Mouse (Mus musculus) midbrain, embryonic 14.5 days (tissue): Measurements from ENCODE around the gene Arl9. TPM values are rescaled to one million over a fixed set of nuclear protein-coding genes. Genes with fewer than 3 reads are reported as not detected.
"Not testable (repeated sequence)": the region's sequence is repeated elsewhere in the genome, so short reads cannot be mapped to it uniquely, and the experiment has no call there.

Experiments used
- ATAC-seq: fragments of 200-750 bp; cut with Nextera tagmentation; 2 replicates; pipeline ENCODE4 v1.8.0; 2017; ENCODE audit warnings: moderate number of reproducible peaks, moderate library complexity; ENCODE audit not compliant: low FRiP score, low TSS enrichment
- DNase-seq: peaks from one replicate; pipeline ENCODE4 v3.0.0-alpha.2; 2015
- H3K27ac ChIP-seq: fragments of 300-500 bp; sonication (generic); replicated peaks from 2 replicates; pipeline ENCODE4 v1.5.1; 2014; ENCODE audit warnings: mild to moderate bottlenecking, low read depth, low read length, moderate library complexity
- H3K27me3 ChIP-seq: fragments of 300-500 bp; sonication (generic); 2 replicates; pipeline ENCODE4 v1.6.1; 2014; ENCODE audit warnings: low read length, control low read depth, mixed read lengths; ENCODE audit not compliant: control insufficient read depth, insufficient read depth
- H3K36me3 ChIP-seq: fragments of 300-500 bp; sonication (generic); 2 replicates; pipeline ENCODE4 v1.6.1; 2014; ENCODE audit warnings: low read length, control low read depth; ENCODE audit not compliant: control insufficient read depth, insufficient read depth
- H3K4me1 ChIP-seq: fragments of 300-500 bp; sonication (generic); 2 replicates; pipeline ENCODE4 v1.6.1; 2014; ENCODE audit warnings: mild to moderate bottlenecking, antibody characterized with exemption, low read length, control low read depth; ENCODE audit not compliant: control insufficient read depth, insufficient read depth
- H3K4me2 ChIP-seq: fragments of 300-500 bp; sonication (generic); 2 replicates; pipeline ENCODE4 v1.6.1; 2014; ENCODE audit warnings: mild to moderate bottlenecking, low read length, moderate library complexity
- H3K4me3 ChIP-seq: fragments of 300-500 bp; sonication (generic); replicated peaks from 2 replicates; pipeline ENCODE4 v1.5.1; 2014; ENCODE audit warnings: low read depth, low read length
- H3K9ac ChIP-seq: fragments of 300-500 bp; sonication (generic); replicated peaks from 2 replicates; pipeline ENCODE4 v1.6.1; 2014; ENCODE audit warnings: mild to moderate bottlenecking, low read length, moderate library complexity
- H3K9me3 ChIP-seq: fragments of 300-500 bp; sonication (generic); 2 replicates; pipeline ENCODE4 v1.6.1; 2016; ENCODE audit warnings: low read length, control low read depth, mixed read lengths; ENCODE audit not compliant: control insufficient read depth
- WGBS: fragments of 180-500 bp; shearing (Covaris S2); extraction: QIAGEN DNeasy Blood & Tissue Kit; methylation state at CpG from one replicate; pipeline ENCODE4 v1.1.7; 2014; 5-methylcytosine and 5-hydroxymethylcytosine counted together
- polyA plus RNA-seq: library from polyadenylated mRNA; unstranded; fragments of >200 nt; fragmentation: Nextera tagmentation; extraction: Ambion mirVana; gene quantifications from 2 replicates; pipeline ENCODE4 v1.2.1, GENCODE M21; 2014

Gene Arl9
- polyA plus RNA-seq = not detected in 2 replicates

DNA sequence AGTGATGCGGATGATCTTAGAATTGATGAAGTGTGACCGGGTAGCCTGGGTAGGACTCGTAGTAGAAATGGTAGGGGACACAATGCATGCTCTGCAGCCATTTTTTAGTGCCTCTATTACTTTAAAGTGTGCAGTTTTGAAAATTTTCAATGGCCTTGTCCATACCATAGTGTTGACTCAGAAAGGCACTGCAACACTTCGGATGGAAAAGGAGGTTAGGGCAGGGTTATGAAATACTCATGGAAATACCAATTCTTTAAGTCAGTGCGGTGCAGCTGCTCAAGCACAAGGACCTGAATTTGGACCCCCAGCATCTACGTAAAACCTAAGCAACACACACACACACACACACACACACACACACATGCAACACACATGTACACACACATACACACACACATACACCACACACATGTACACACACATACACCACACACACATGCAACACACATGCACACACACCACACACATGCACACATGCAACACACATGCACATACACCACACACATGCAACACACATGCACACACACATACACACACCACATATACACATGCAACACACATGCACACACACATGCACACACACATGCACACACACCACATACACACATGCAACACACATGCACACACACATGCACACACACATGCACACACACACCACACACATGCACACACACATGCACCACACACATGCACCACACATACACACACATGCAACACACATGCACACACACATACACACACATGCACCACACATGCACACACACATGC is at the start of gene Arl9:
TSS of gene Arl9 (plus strand) at position 5 of the 771 bp plus-strand sequence.
- WGBS = 95% methylated on average over 6 of the region's 6 CpGs

DNA sequence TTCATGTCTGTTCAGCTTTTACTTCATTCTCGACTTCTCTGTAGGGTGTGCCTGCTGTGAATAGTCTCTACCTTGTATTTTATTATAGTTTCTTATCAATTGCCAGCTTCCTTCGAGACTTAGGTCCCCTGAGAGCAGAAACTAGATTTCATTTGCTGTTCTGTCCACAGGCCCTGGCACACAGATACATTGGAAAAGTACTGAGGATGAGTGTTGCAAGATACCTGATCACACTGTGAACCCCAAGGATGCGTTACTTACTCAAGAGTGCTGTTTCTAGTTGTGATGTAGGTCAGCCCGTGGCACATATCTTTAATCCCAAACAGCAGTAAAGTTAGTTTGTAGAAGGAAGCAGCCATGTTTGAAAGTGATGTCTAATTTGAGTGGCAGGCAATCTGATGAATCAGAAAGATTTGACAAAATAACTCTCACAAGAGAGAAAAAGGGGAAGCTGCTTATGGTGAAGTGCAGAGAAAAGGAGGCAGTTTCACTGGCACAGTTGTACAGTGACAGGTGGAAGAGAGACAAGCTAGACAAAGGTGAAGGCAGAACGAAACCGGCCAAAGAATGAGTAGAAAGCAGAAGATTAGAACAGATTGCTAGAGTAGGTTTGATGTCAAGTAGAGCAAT is 49.5 kb upstream of the Arl9 start:
- Histone ChIP-seq H3K27me3 (no peaks in the 10 kb centered on the region), H3K9me3 (no peaks in the 10 kb centered on the region), H3K4me3 (no peak overlapping the region), H3K9ac (no peak overlapping the region), H3K27ac (no peak overlapping the region), H3K36me3 (peaks cover 29% of the 10 kb centered on the region), H3K4me1 (peaks cover 23% of the 10 kb centered on the region), H3K4me2 (no peak overlapping the region)
- DNase-seq = no peak
- 88% methylated on average over 6 of the region's 6 CpGs for WGBS
- no peak for ATAC-seq

More for the DNA sequence above, at the start of gene Arl9:
- Histone ChIP-seq H3K4me1 (no peaks in the 10 kb centered on the region), H3K9me3 (no peaks in the 10 kb centered on the region), H3K4me3 (no peak within 1 kb of the TSS), H3K9ac (no peak within 1 kb of the TSS), H3K4me2 (no peak within 1 kb of the TSS), H3K36me3 (peaks cover 12% of the 10 kb centered on the region), H3K27ac (no peak within 1 kb of the TSS), H3K27me3 (no peaks in the 10 kb centered on the region)
- DNase-seq (no peak), ATAC-seq (no peak)

DNA sequence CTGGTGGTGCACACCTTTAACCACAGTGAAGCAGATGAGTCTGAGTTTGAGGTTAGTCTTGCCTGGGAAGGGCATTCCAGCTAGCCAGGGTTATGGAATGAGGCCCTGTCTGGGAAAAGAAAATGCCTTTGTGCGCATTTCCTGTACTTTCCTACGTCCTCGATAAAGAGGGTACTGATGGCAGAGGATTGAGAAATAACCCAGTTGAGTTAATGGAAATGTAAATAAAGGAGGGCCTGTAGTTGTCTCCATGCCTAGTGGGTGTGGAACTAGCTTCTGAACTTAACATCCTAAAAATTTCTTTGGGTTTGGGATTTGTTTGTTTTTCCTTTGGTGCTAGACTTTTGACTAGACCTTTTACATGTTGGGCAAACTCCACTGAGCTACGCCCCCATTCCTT is 48.4 kb upstream of the Arl9 start:
- DNase-seq (no peak), ATAC-seq (no peak)
- H3K9me3 ChIP-seq = no peaks in the 10 kb centered on the region
- no peak overlapping the region for H3K27ac ChIP-seq
- no peak overlapping the region for H3K4me3 ChIP-seq
- H3K9ac ChIP-seq = no peak overlapping the region
- no peak overlapping the region for H3K4me2 ChIP-seq
- WGBS = 93% methylated on average over 4 of the region's 4 CpGs
- H3K4me1 ChIP-seq = peaks cover 13% of the 10 kb centered on the region
- no peaks in the 10 kb centered on the region for H3K27me3 ChIP-seq
- H3K36me3 ChIP-seq = peaks cover 40% of the 10 kb centered on the region

DNA sequence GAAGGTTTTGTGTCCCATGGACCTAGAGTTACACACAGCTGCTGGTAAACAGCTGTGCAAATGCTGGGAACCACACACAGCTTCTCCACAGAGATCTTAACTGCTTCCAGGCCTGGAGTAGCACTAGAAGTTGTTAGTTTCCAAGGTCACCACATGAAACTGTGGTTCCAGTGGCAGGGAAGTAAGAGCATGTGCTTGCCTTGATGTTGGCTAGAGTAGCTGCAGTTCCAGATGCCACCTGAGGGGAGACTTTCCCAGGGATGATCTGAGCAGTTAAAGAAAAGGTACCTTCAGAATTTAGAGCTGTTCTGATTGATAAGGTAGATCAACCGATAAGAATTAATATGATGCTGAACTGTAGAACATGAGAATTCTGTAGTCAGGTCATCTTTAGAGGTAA is 45.9 kb upstream of the Arl9 start:
- DNase-seq = peak; percentile 15
- Histone ChIP-seq H3K4me3 (no peak overlapping the region), H3K9me3 (no peaks in the 10 kb centered on the region), H3K4me2 (no peak overlapping the region), H3K27me3 (no peaks in the 10 kb centered on the region), H3K36me3 (peaks cover 64% of the 10 kb centered on the region), H3K4me1 (0 out of 2 replicates have a peak, but pooled peaks cover 3% of the 10 kb centered on the region), H3K27ac (no peak overlapping the region), H3K9ac (no peak overlapping the region)
- 90% methylated on average over 1 of the region's 1 CpGs for WGBS
- no peak for ATAC-seq

DNA sequence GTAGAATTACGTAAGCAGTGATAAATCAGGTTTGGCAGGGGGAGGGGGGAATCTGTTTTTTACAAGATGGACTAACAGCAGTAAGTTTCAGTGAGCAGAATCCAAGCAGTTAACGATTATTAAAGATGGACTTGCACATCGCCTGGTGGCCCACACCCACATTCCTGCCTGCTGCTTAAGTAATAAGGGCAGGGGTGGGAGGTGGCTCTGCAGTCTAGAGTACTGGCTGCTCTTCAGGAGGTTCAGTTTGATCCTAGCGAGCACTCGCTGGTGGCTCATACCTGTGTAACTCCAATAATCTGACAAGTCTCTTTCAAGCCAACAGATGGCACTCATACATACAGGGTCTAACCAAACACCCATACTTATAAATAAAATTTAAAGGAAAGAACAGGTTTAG is 44.3 kb upstream of the Arl9 start:
- Histone ChIP-seq H3K9ac (no peak overlapping the region), H3K4me3 (no peak overlapping the region), H3K4me1 (no peaks in the 10 kb centered on the region), H3K36me3 (peaks cover 77% of the 10 kb centered on the region), H3K27me3 (no peaks in the 10 kb centered on the region), H3K27ac (no peak overlapping the region), H3K9me3 (no peaks in the 10 kb centered on the region), H3K4me2 (no peak overlapping the region)
- ATAC-seq (no peak), DNase-seq (no peak)
- WGBS = 91% methylated on average over 5 of the region's 5 CpGs

DNA sequence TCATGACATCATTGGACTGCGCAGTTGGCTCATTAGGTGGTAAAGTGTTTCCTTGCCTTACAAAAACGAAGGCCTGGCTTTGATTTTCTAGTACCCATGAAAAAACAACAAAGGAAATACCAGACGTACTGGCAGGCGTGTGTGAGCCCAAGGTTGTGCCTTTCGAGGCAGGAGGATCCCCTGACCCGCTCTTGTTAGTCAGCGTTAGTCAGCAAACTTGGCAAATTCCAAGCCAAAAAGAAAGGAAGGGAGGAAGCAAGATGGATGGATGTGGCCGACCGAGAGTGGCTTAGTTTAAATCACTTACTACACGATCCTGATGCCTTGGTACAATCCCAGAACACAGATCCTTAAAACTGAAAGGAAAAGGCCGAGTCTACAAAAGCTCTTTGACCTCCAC is 41.3 kb upstream of the Arl9 start:
- H3K4me3 ChIP-seq = no peak overlapping the region
- peaks cover 77% of the 10 kb centered on the region for H3K36me3 ChIP-seq
- H3K4me2 ChIP-seq = no peak overlapping the region
- no peak overlapping the region for H3K9ac ChIP-seq
- no peak overlapping the region for H3K27ac ChIP-seq
- ATAC-seq (no peak), DNase-seq (no peak)
- H3K4me1 ChIP-seq = no peaks in the 10 kb centered on the region
- H3K9me3 ChIP-seq = no peaks in the 10 kb centered on the region
- H3K27me3 ChIP-seq = no peaks in the 10 kb centered on the region
- 93% methylated on average over 11 of the region's 11 CpGs for WGBS

DNA sequence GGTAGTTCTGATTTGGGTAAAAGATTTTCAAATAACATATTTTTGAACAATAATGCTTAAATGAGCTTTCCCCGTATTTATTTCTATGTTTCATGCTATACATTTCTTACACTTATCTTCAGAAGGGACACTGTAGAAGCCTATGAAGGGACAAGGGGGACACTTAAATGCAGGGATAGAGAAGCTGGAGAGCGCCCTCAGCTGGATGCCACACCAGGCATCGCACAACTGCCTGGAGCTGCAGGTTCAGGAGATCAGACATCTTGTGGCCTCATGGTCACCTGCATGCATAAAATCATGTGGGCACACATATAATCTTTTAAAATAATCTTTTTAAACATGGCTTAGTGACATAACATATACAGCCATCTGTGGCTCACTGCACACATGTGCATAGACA is 39.2 kb upstream of the Arl9 start:
- Histone ChIP-seq H3K9ac (no peak overlapping the region), H3K9me3 (no peaks in the 10 kb centered on the region), H3K4me2 (no peak overlapping the region), H3K27ac (no peak overlapping the region), H3K27me3 (no peaks in the 10 kb centered on the region), H3K36me3 (peaks cover 77% of the 10 kb centered on the region), H3K4me3 (no peak overlapping the region), H3K4me1 (no peaks in the 10 kb centered on the region)
- 94% methylated on average over 3 of the region's 3 CpGs for WGBS
- no peak for DNase-seq
- ATAC-seq = no peak

DNA sequence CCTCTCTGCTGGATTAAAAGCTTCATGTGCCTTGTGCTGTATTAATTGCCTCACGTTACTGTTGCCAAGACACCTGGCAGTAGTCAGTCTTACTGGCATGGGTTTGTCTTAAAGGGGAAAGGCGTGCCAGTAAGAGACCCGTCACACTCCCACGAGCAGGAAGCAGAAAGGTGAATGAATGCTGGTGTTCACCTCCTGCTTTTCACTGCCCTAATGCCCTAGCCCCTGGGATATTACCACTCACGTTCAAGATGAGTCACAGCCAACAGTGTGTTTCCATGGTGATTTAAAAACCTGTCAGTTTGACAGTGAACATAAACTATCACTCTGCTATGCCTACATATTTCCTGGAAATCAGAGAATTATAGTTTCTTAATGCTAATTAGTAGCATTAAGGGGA is 34.6 kb upstream of the Arl9 start:
- H3K4me3 ChIP-seq = no peak overlapping the region
- 82% methylated on average over 5 of the region's 5 CpGs for WGBS
- H3K4me1 ChIP-seq = peaks cover 6% of the 10 kb centered on the region
- no peaks in the 10 kb centered on the region for H3K9me3 ChIP-seq
- DNase-seq (no peak), ATAC-seq (no peak)
- H3K27me3 ChIP-seq = no peaks in the 10 kb centered on the region
- no peak overlapping the region for H3K27ac ChIP-seq
- H3K9ac ChIP-seq = no peak overlapping the region
- no peak overlapping the region for H3K4me2 ChIP-seq
- H3K36me3 ChIP-seq = peaks cover 37% of the 10 kb centered on the region

DNA sequence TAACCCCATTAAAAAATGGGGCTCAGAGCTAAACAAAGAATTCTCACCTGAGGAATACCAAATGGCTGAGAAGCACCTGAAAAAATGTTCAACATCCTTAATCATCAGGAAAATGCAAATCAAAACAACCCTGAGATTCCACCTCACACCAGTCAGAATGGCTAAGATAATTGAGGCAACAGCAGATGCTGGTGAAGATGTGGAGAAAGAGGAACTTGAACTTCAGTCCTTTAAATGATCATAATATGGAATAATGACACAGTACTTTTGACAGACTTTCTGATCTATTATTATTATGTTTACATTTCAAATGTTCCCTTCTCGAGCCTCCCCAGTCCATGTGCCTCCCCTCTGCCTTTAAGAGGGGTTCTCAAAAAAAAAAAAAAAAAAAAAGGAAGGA is 32.7 kb upstream of the Arl9 start:
- 86% methylated on average over 1 of the region's 1 CpGs for WGBS
- not testable (repeated sequence) for H3K4me3 ChIP-seq, H3K9ac ChIP-seq, H3K27me3 ChIP-seq, ATAC-seq, H3K9me3 ChIP-seq, DNase-seq, H3K4me2 ChIP-seq, H3K27ac ChIP-seq
- H3K4me1 ChIP-seq = peaks cover 12% of the 10 kb centered on the region
- peaks cover 33% of the 10 kb centered on the region for H3K36me3 ChIP-seq
